Mouse (Mus musculus) megakaryocyte, embryonic 14.5 days (primary cell): ENCODE data around the gene Best1.

Experiments
- FLI1 ChIP-seq: IDR thresholded peaks from 2 replicates; pipeline ENCODE4 v1.6.1; 2012; ENCODE audit warnings: low read length, inconsistent platforms, mixed read lengths
- GATA1 ChIP-seq: IDR thresholded peaks from 3 replicates; pipeline ENCODE4 v1.6.1; 2012; ENCODE audit warnings: mixed read lengths, low read length, inconsistent platforms, borderline replicate concordance

- no peak for TF ChIP-seq GATA1
- TF ChIP-seq FLI1: no peak
These were observed 17.1 kb downstream of the Best1 start for GRCm38 (mm10) chr19:9984111-9985055.
